Comparison of ENCODE assay signal across 11 mouse cellular contexts in genomic region chr3:19410938-19411515, GRCm38 (mm10).
DNase-seq lines count a peak whose midpoint lies in the region; ATAC-seq and TF ChIP-seq lines count a peak whose summit lies in the region.
"Had no signal": no experiment of that assay in that cellular context is flagged by ENCODE, and none has a peak within 500 bp of the region (broad histone marks: within the 10 kb centered on the region; RNA-seq: fewer than 3 reads in every experiment).

No protein-coding gene starts in this region.

- peak; percentile 49; the same call in 1 of the 2 replicates for ATAC-seq in heart, embryonic 16.5 days (replicated peaks; ENCODE audit: extremely low read depth, insufficient read depth, low FRiP score)
- peak; percentile 66 for ATAC-seq in megakaryocyte, adult 5-6 weeks (ENCODE audit: poor library complexity, severe bottlenecking)

- H3K4me2 ChIP-seq in heart, embryonic 16.5 days (ENCODE audit: low read depth, low read length), result no peak overlapping the region
- H3K4me2 ChIP-seq: heart, embryonic 13.5 days; midbrain, embryonic 12.5 days had no signal

- no peaks in the 10 kb centered on the region for H3K9me3 ChIP-seq in heart, embryonic 16.5 days (replicated peaks; ENCODE audit: control insufficient read depth, low read length)
- H3K9me3 ChIP-seq: heart, embryonic 13.5 days; midbrain, embryonic 12.5 days had no signal

- H3K27me3 ChIP-seq in spleen, adult 2 months (ENCODE audit: control insufficient read depth, insufficient read depth, low read length), result no peaks in the 10 kb centered on the region
- no peaks in the 10 kb centered on the region for H3K27me3 ChIP-seq in heart, embryonic 16.5 days (ENCODE audit: control insufficient read depth, insufficient read depth, low read length)
- H3K27me3 ChIP-seq: heart, embryonic 13.5 days; midbrain, embryonic 12.5 days had no signal

- peak overlapping the region; percentile 9; the same call in 1 of the 2 replicates for H3K27ac ChIP-seq in spleen, adult 2 months (ENCODE audit: insufficient read depth, low read length)
- no peak overlapping the region for H3K27ac ChIP-seq in heart, embryonic 16.5 days (ENCODE audit: low read length)
- H3K27ac ChIP-seq: heart, embryonic 13.5 days; midbrain, embryonic 12.5 days had no signal

- H3K9ac ChIP-seq in heart, embryonic 16.5 days (ENCODE audit: low read length), result no peak overlapping the region
- H3K9ac ChIP-seq: heart, embryonic 13.5 days; midbrain, embryonic 12.5 days had no signal

- no peak for TF ChIP-seq POLR2A in spleen, adult 2 months (IDR thresholded peaks at IDR 0.05; ENCODE audit: low read depth, low read length)

- H3K4me3 ChIP-seq in spleen, adult 2 months (ENCODE audit: extremely low read depth, insufficient read depth, insufficient read length), result no peak overlapping the region
- H3K4me3 ChIP-seq in heart, embryonic 16.5 days (ENCODE audit: low read length), result no peak overlapping the region
- H3K4me3 ChIP-seq: heart, embryonic 13.5 days; midbrain, embryonic 12.5 days had no signal

- no peaks in the 10 kb centered on the region for H3K36me3 ChIP-seq in spleen, adult 2 months (ENCODE audit: control insufficient read depth, insufficient read depth, low read length)
- H3K36me3 ChIP-seq in heart, embryonic 16.5 days (ENCODE audit: control insufficient read depth, insufficient read depth), result no peaks in the 10 kb centered on the region
- H3K36me3 ChIP-seq: heart, embryonic 13.5 days; midbrain, embryonic 12.5 days had no signal

- H3K4me1 ChIP-seq in spleen, adult 2 months (ENCODE audit: control insufficient read depth, insufficient read depth, insufficient read length), result peaks cover 8% of the 10 kb centered on the region
- no peaks in the 10 kb centered on the region for H3K4me1 ChIP-seq in heart, embryonic 16.5 days (ENCODE audit: control insufficient read depth, insufficient read depth, low read length)
- H3K4me1 ChIP-seq: heart, embryonic 13.5 days had no signal

- TF ChIP-seq CTCF in spleen, adult 2 months (IDR thresholded peaks at IDR 0.05; ENCODE audit: extremely low read depth, insufficient read depth, insufficient read length, insufficient replicate concordance), result no peak

- DNase-seq in spleen, adult 2 months (ENCODE audit: low read depth in 1 of 2, low spot score in 2 of 2), result peak; percentile 48 to 62
- DNase-seq in spleen, postnatal 4 days (ENCODE audit: low spot score in 2 of 2), result no peak
- no peak for DNase-seq in layer of hippocampus, adult 9-11 months
- DNase-seq in embryo, embryonic 11 days, result no peak
- DNase-seq in gastrocnemius, postnatal 10 days, result no peak
- DNase-seq: adrenal gland, adult 8-10 months; right cerebral cortex, postnatal 4 days had no signal

- 7% methylated on average over 3 of the region's 3 CpGs for WGBS in spleen, adult 2 months
- WGBS in heart, embryonic 16.5 days, result 26% methylated on average over 3 of the region's 3 CpGs

Comparison
In these comparisons a context has a peak if more than half of its experiments do, and no peak if none do; other contexts are left out.
1. DNase-seq: peak in spleen, adult 2 months (2 of 2); none in spleen, postnatal 4 days (0 of 2), layer of hippocampus, adult 9-11 months (single experiment), embryo, embryonic 11 days (single experiment) and gastrocnemius, postnatal 10 days (single experiment).